In the genomic region with DNA sequence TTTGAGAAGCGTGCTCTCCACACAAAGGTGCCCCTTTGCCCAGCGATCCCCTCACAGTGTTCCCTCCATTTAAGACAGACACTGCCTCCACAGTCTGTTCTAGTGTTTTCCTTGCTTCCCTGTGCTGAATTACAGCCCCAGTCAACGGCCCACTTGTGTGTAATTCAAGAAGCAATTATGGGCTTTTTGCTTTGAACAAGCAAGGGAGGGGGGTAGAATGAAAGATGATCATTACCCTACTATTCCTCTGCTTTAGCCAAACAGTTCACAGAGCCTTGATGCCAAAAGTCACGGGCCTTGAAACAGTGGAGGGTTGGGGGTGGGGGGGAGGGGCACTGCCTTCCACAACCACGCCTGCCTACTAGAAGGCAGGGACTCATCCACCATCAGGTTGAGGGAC, we compare ENCODE assay signal across 17 mouse cellular contexts.
DNase-seq lines count a peak whose midpoint lies in the region; ATAC-seq and TF ChIP-seq lines count a peak whose summit lies in the region.
"Had no signal": no experiment of that assay in that cellular context is flagged by ENCODE, and none has a peak within 500 bp of the region (broad histone marks: within the 10 kb centered on the region; RNA-seq: fewer than 3 reads in every experiment).

No protein-coding gene starts in this region.

- WGBS in heart, embryonic 12.5 days: 57% methylated on average over 5 of the region's 5 CpGs
- WGBS in kidney, embryonic 15.5 days: 20% methylated on average over 5 of the region's 5 CpGs
- 57% methylated on average over 5 of the region's 5 CpGs for WGBS in hindbrain, postnatal 0 days

- no peaks in the 10 kb centered on the region for H3K9me3 ChIP-seq in heart, embryonic 12.5 days (replicated peaks)
- H3K9me3 ChIP-seq in kidney, embryonic 15.5 days (replicated peaks): no peaks in the 10 kb centered on the region
- no peaks in the 10 kb centered on the region for H3K9me3 ChIP-seq in hindbrain, postnatal 0 days (ENCODE audit: low read length)
- H3K9me3 ChIP-seq: neural tube, embryonic 12.5 days; stomach, embryonic 15.5 days had no signal

- peaks cover 24% of the 10 kb centered on the region for H3K4me1 ChIP-seq in heart, embryonic 12.5 days (replicated peaks)
- peaks cover 18% of the 10 kb centered on the region for H3K4me1 ChIP-seq in kidney, embryonic 15.5 days
- H3K4me1 ChIP-seq in hindbrain, postnatal 0 days (ENCODE audit: insufficient read depth, low read length): peaks cover 4% of the 10 kb centered on the region

- no peaks in the 10 kb centered on the region for H3K36me3 ChIP-seq in heart, embryonic 12.5 days
- no peaks in the 10 kb centered on the region for H3K36me3 ChIP-seq in kidney, embryonic 15.5 days
- no peaks in the 10 kb centered on the region for H3K36me3 ChIP-seq in hindbrain, postnatal 0 days (ENCODE audit: insufficient read depth, low read length)
- H3K36me3 ChIP-seq: G1E; neural tube, embryonic 12.5 days; stomach, embryonic 15.5 days had no signal

- DNase-seq in heart, adult 8-10 months (ENCODE audit: low spot score): no peak
- no peak for DNase-seq in kidney, postnatal 36 days
- DNase-seq in embryo, embryonic 11 days: peak; percentile 42
- DNase-seq in hindbrain, postnatal 0 days (ENCODE audit: low spot score): peak; percentile 24
- DNase-seq in layer of hippocampus, postnatal 25 days (ENCODE audit: extremely low spot score in 1 of 2, low spot score in 1 of 2): no peak
- DNase-seq: adrenal gland, postnatal 14 days; cerebellum, postnatal 10 days; kidney, adult 11 months; lung, postnatal 10 days; retina, postnatal 1 day; thymus, postnatal 14 days had no signal

- TF ChIP-seq CTCF in hindbrain, postnatal 0 days (IDR thresholded peaks at IDR 0.05; ENCODE audit: low read depth): no peak

- no peak overlapping the region for H3K9ac ChIP-seq in heart, embryonic 12.5 days
- no peak overlapping the region for H3K9ac ChIP-seq in kidney, embryonic 15.5 days
- no peak overlapping the region for H3K9ac ChIP-seq in hindbrain, postnatal 0 days (replicated peaks; ENCODE audit: low read length)
- H3K9ac ChIP-seq: neural tube, embryonic 12.5 days; stomach, embryonic 15.5 days had no signal

- ATAC-seq in heart, embryonic 12.5 days (ENCODE audit: insufficient number of reproducible peaks, low FRiP score): no peak
- ATAC-seq in kidney, embryonic 15.5 days (replicated peaks; ENCODE audit: low FRiP score): peak; percentile 52; the same call in 1 of the 2 replicates
- 0 out of 2 replicates have a peak, but pooled peaks have one; percentile 27 for ATAC-seq in hindbrain, postnatal 0 days
- no peak for ATAC-seq in erythroid progenitor cell, adult 5-6 weeks (replicated peaks; ENCODE audit: low FRiP score, poor library complexity, severe bottlenecking)

- 0 out of 2 replicates have a peak overlapping the region, but pooled peaks have one; percentile 3 for H3K4me3 ChIP-seq in heart, embryonic 12.5 days
- no peak overlapping the region for H3K4me3 ChIP-seq in kidney, embryonic 15.5 days (replicated peaks)
- no peak overlapping the region for H3K4me3 ChIP-seq in hindbrain, postnatal 0 days (ENCODE audit: low read length)
- H3K4me3 ChIP-seq: neural tube, embryonic 12.5 days; stomach, embryonic 15.5 days had no signal

- peak overlapping the region; percentile 57 for H3K4me2 ChIP-seq in heart, embryonic 12.5 days
- no peak overlapping the region for H3K4me2 ChIP-seq in kidney, embryonic 15.5 days
- no peak overlapping the region for H3K4me2 ChIP-seq in hindbrain, postnatal 0 days (ENCODE audit: low read depth, low read length)
- H3K4me2 ChIP-seq: neural tube, embryonic 12.5 days; stomach, embryonic 15.5 days had no signal

- no peaks in the 10 kb centered on the region for H3K27me3 ChIP-seq in heart, embryonic 12.5 days (replicated peaks)
- H3K27me3 ChIP-seq in kidney, embryonic 15.5 days: no peaks in the 10 kb centered on the region
- H3K27me3 ChIP-seq in hindbrain, postnatal 0 days (ENCODE audit: insufficient read depth, low read length): no peaks in the 10 kb centered on the region
- H3K27me3 ChIP-seq: neural tube, embryonic 12.5 days; stomach, embryonic 15.5 days had no signal

- no peak overlapping the region for H3K27ac ChIP-seq in heart, embryonic 12.5 days (ENCODE audit: poor library complexity, severe bottlenecking)
- peak overlapping the region; percentile 56 for H3K27ac ChIP-seq in kidney, embryonic 15.5 days
- no peak overlapping the region; the same call in 1 of the 2 replicates for H3K27ac ChIP-seq in hindbrain, postnatal 0 days
- H3K27ac ChIP-seq: neural tube, embryonic 12.5 days; stomach, embryonic 15.5 days had no signal

Comparison
In these comparisons a context has a peak if more than half of its experiments do, and no peak if none do; other contexts are left out.
1. ATAC-seq: peak in kidney, embryonic 15.5 days (single experiment) and hindbrain, postnatal 0 days (single experiment); none in heart, embryonic 12.5 days (single experiment) and erythroid progenitor cell, adult 5-6 weeks (single experiment).
2. DNase-seq: peak in embryo, embryonic 11 days (single experiment) and hindbrain, postnatal 0 days (single experiment); none in heart, adult 8-10 months (single experiment), kidney, postnatal 36 days (0 of 2) and layer of hippocampus, postnatal 25 days (0 of 2).